Mouse (Mus musculus) E14TG2a.4 (cell line): ENCODE data around the gene Sema6d.

Source experiments
- CTCF ChIP-seq: conservative IDR thresholded peaks from 2 replicates; pipeline ENCODE4 v1.5.1; 2014; ENCODE audit warnings: low read length
- NANOG ChIP-seq: IDR thresholded peaks from 2 replicates; pipeline ENCODE4 v1.6.1; 2014; ENCODE audit warnings: borderline replicate concordance, low read length, mixed read lengths
- POU5F1 ChIP-seq: IDR thresholded peaks from 2 replicates; pipeline ENCODE4 v1.6.1; 2014; ENCODE audit warnings: low read length, borderline replicate concordance

DNA sequence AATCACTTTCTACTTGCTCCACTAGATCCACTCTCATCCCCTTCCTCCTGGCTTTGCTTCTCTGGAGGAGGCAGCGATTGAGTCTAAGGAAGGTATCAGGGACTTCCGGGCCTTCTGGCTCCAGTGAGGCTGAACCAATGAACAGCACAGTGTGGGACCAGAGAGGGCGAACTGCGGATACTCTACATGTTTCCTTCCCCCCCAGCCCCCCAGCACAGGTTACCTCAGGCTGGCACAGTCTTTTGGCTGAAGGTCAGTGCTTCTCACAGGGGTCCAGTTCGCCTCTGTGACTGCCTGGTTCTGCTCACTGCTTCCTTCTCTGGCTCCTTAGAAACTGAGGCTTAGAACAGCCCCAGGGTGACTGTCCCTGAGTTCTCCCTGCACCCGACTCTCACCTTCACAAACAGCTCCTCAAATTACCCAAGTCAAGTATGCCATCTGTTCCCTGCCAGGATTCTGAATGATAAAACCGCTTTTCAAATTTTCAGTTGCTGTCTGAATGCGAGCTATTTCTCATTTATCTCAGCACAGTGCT lies 512.7 kb downstream of the Sema6d start:
- TF ChIP-seq CTCF: no peak
- TF ChIP-seq POU5F1: no peak
- no peak for TF ChIP-seq NANOG
